In genomic region chr1:184860276-184860675, GRCm38 (mm10) we compare ENCODE assay signal across 14 mouse cellular contexts. TPM values are rescaled to one million over a fixed set of nuclear protein-coding genes. Genes with fewer than 3 reads are reported as not detected.
DNase-seq lines count a peak whose midpoint lies in the region; ATAC-seq lines count a peak whose summit lies in the region.
"Had no signal": no experiment of that assay in that cellular context is flagged by ENCODE, and none has a peak within 500 bp of the region (broad histone marks: within the 10 kb centered on the region; RNA-seq: fewer than 3 reads in every experiment).

No protein-coding gene starts in this region.

- DNase-seq in adrenal gland, postnatal 10 days, result peak; percentile 24
- no peak for DNase-seq in adrenal gland, adult 8-10 months
- DNase-seq in kidney, adult 9 months, result no peak
- DNase-seq in lung, postnatal 10 days, result peak; percentile 75
- DNase-seq in right cerebral cortex, postnatal 14 days, result no peak
- DNase-seq in layer of hippocampus, adult 9-11 months, result no peak
- DNase-seq: cerebellum, adult 9-11 months; thymus, postnatal 14 days had no signal

- peaks cover 15% of the 10 kb centered on the region; the same call in 1 of the 2 replicates for H3K4me1 ChIP-seq in kidney, embryonic 16.5 days (ENCODE audit: insufficient read depth, low read length)
- H3K4me1 ChIP-seq in heart, embryonic 12.5 days (replicated peaks), result 0 out of 2 replicates have a peak, but pooled peaks cover 3% of the 10 kb centered on the region
- H3K4me1 ChIP-seq: megakaryocyte, embryonic 14.5 days had no signal

- no peak for ATAC-seq in kidney, embryonic 16.5 days (ENCODE audit: low FRiP score, low TSS enrichment)
- peak; percentile 60; the same call in 1 of the 2 replicates for ATAC-seq in heart, embryonic 12.5 days (ENCODE audit: insufficient number of reproducible peaks, low FRiP score)
- ATAC-seq: forebrain, embryonic 16.5 days; inflammation-experienced regulatory T-cells, adult 6 months had no signal

- no peak overlapping the region for H3K9ac ChIP-seq in kidney, embryonic 16.5 days (replicated peaks; ENCODE audit: low read length)
- no peak overlapping the region for H3K9ac ChIP-seq in heart, embryonic 12.5 days

- H3K4me2 ChIP-seq in kidney, embryonic 16.5 days (replicated peaks; ENCODE audit: low read depth, low read length), result no peak overlapping the region
- H3K4me2 ChIP-seq in heart, embryonic 12.5 days, result no peak overlapping the region

- no peaks in the 10 kb centered on the region for H3K27me3 ChIP-seq in kidney, embryonic 16.5 days (ENCODE audit: insufficient read depth, low read length)
- no peaks in the 10 kb centered on the region for H3K27me3 ChIP-seq in heart, embryonic 12.5 days (replicated peaks)

- no peak overlapping the region for H3K4me3 ChIP-seq in kidney, embryonic 16.5 days (ENCODE audit: low read length)
- no peak overlapping the region for H3K4me3 ChIP-seq in heart, embryonic 12.5 days
- H3K4me3 ChIP-seq: megakaryocyte, embryonic 14.5 days had no signal

- H3K36me3 ChIP-seq in kidney, embryonic 16.5 days (ENCODE audit: insufficient read depth, low read length), result no peaks in the 10 kb centered on the region
- H3K36me3 ChIP-seq in heart, embryonic 12.5 days, result no peaks in the 10 kb centered on the region

- WGBS in kidney, embryonic 16.5 days, result 45% methylated on average over 3 of the region's 3 CpGs
- 42% methylated on average over 3 of the region's 3 CpGs for WGBS in heart, embryonic 12.5 days

- H3K27ac ChIP-seq in kidney, embryonic 16.5 days (ENCODE audit: low read length), result 0 out of 2 replicates have a peak overlapping the region, but pooled peaks have one; percentile 12
- H3K27ac ChIP-seq in heart, embryonic 12.5 days (ENCODE audit: poor library complexity, severe bottlenecking), result peak overlapping the region; percentile 35; the same call in 1 of the 2 replicates

- no peaks in the 10 kb centered on the region for H3K9me3 ChIP-seq in kidney, embryonic 16.5 days (ENCODE audit: low read length)
- H3K9me3 ChIP-seq in heart, embryonic 12.5 days (replicated peaks), result no peaks in the 10 kb centered on the region

RNA-seq across cellular contexts. Expression of gene Marc2, which starts 14.0 kb away (rescaled TPM):
- 100 to 1,000 TPM; 315 to 378 TPM for total RNA-seq in adrenal gland, postnatal 10 days (2021)
- total RNA-seq in adrenal gland, adult 8-10 months (2022), result 100 to 1,000 TPM; 349 to 519 (median 450) TPM
- 196 and 228 TPM in 2 replicates for polyA plus RNA-seq in kidney, embryonic 16.5 days (2015; fragmentation: Nextera tagmentation; extraction: Ambion mirVana)
- polyA plus RNA-seq in heart, embryonic 12.5 days (2016; fragmentation: Nextera tagmentation; extraction: Ambion mirVana), result 92.5 and 95.8 TPM in 2 replicates

RNA-seq across cellular contexts. Expression of gene C130074G19Rik, which starts 22.7 kb away (rescaled TPM):
- total RNA-seq in adrenal gland, postnatal 10 days (2021), result 10 to 100 TPM; 41.7 to 43.4 TPM
- 10 to 100 TPM; 30.1 to 57.1 (median 41.9) TPM for total RNA-seq in adrenal gland, adult 8-10 months (2022)
- 3.1 and 3.9 TPM in 2 replicates for polyA plus RNA-seq in kidney, embryonic 16.5 days (2015; fragmentation: Nextera tagmentation; extraction: Ambion mirVana)
- 0.51 and 0.60 TPM in 2 replicates for polyA plus RNA-seq in heart, embryonic 12.5 days (2016; fragmentation: Nextera tagmentation; extraction: Ambion mirVana)
- total RNA-seq: granulocyte monocyte progenitor cell, adult 5-6 weeks had no signal
- polyA plus RNA-seq: inflammation-experienced regulatory T-cells, adult 6 months had no signal

RNA-seq across cellular contexts. Expression of gene Marc1, which starts 49.2 kb away (rescaled TPM):
- total RNA-seq in adrenal gland, postnatal 10 days (2021), result 10 to 100 TPM; 15.0 to 43.0 TPM
- total RNA-seq in adrenal gland, adult 8-10 months (2022), result 1 to 10 TPM in 3 of 4 experiments, under 1 TPM in 1; 0.68 to 3.5 (median 1.6) TPM
- 0.26 and 0.37 TPM in 2 replicates for polyA plus RNA-seq in kidney, embryonic 16.5 days (2015; fragmentation: Nextera tagmentation; extraction: Ambion mirVana)
- polyA plus RNA-seq in heart, embryonic 12.5 days (2016; fragmentation: Nextera tagmentation; extraction: Ambion mirVana), result 0.14 and 0.24 TPM in 2 replicates
- total RNA-seq: granulocyte monocyte progenitor cell, adult 5-6 weeks had no signal
- polyA plus RNA-seq: forebrain, embryonic 16.5 days; inflammation-experienced regulatory T-cells, adult 6 months had no signal

Comparison
In these comparisons a context has a peak if more than half of its experiments do, and no peak if none do; other contexts are left out.
1. DNase-seq: peak in adrenal gland, postnatal 10 days (single experiment) and lung, postnatal 10 days (single experiment); none in adrenal gland, adult 8-10 months (single experiment), kidney, adult 9 months (single experiment), right cerebral cortex, postnatal 14 days (single experiment) and layer of hippocampus, adult 9-11 months (single experiment).